Mouse (Mus musculus): Measurements from ENCODE around the gene Pknox1. TPM values are rescaled to one million over a fixed set of nuclear protein-coding genes. Genes with fewer than 3 reads are reported as not detected.

Pknox1 gene
- polyA plus RNA-seq, 1 experiment = 26.8 TPM

- Histone ChIP-seq H3K4me3 (replicated peaks; ENCODE audit: extremely low read depth, low read depth, low read length) (peak overlapping the region; percentile 88), H3K4me1 (ENCODE audit: control insufficient read depth, insufficient read depth, low read length) (peaks cover 21% of the 10 kb centered on the region)
- TF ChIP-seq POLR2A (IDR thresholded peaks at IDR 0.05; ENCODE audit: borderline replicate concordance, extremely low read depth, low read depth, low read length) = peak; percentile 19; the same call in 1 of the 2 replicates
- no peak for TF ChIP-seq CTCF (IDR thresholded peaks at IDR 0.05; ENCODE audit: insufficient read depth, low read length)
- under 1% methylated on average over 88 of the region's 88 CpGs for WGBS
- DNase-seq = peak; percentile 66
Measured at GRCm38 (mm10) chr17:31565141-31566056, 865 bp downstream of the Pknox1 start.

GRCm38 (mm10) chr17:31566276-31566675 is 1.7 kb downstream of the Pknox1 start:
- Histone ChIP-seq H3K4me1 (ENCODE audit: control insufficient read depth, insufficient read depth, low read length) (peaks cover 21% of the 10 kb centered on the region), H3K4me3 (replicated peaks; ENCODE audit: extremely low read depth, low read depth, low read length) (no peak overlapping the region)
- WGBS = 56% methylated on average over 6 of the region's 6 CpGs
- DNase-seq = no peak
- TF ChIP-seq POLR2A (IDR thresholded peaks at IDR 0.05; ENCODE audit: borderline replicate concordance, extremely low read depth, low read depth, low read length) (no peak), CTCF (IDR thresholded peaks at IDR 0.05; ENCODE audit: insufficient read depth, low read length) (no peak)

- TF ChIP-seq CTCF (IDR thresholded peaks at IDR 0.05; ENCODE audit: insufficient read depth, low read length) (no peak), POLR2A (IDR thresholded peaks at IDR 0.05; ENCODE audit: borderline replicate concordance, extremely low read depth, low read depth, low read length) (no peak)
- peaks cover 17% of the 10 kb centered on the region for H3K4me1 ChIP-seq (ENCODE audit: control insufficient read depth, insufficient read depth, low read length)
Measured at GRCm38 (mm10) chr17:31569756-31570155, 5.2 kb downstream of the Pknox1 start.

GRCm38 (mm10) chr17:31570321-31570925 is 5.9 kb downstream of the Pknox1 start:
- Histone ChIP-seq H3K4me3 (replicated peaks; ENCODE audit: extremely low read depth, low read depth, low read length) (no peak overlapping the region), H3K4me1 (ENCODE audit: control insufficient read depth, insufficient read depth, low read length) (peaks cover 17% of the 10 kb centered on the region)
- DNase-seq = no peak
- TF ChIP-seq CTCF (IDR thresholded peaks at IDR 0.05; ENCODE audit: insufficient read depth, low read length) = no peak
- WGBS = 73% methylated on average over 9 of the region's 9 CpGs

More at GRCm38 (mm10) chr17:31569756-31570155, 5.2 kb downstream of the Pknox1 start:
- no peak overlapping the region for H3K4me3 ChIP-seq (replicated peaks; ENCODE audit: extremely low read depth, low read depth, low read length)
- DNase-seq = no peak
- 88% methylated on average over 1 of the region's 1 CpGs for WGBS

- DNase-seq = no peak
- Histone ChIP-seq H3K4me3 (replicated peaks; ENCODE audit: extremely low read depth, low read depth, low read length) (no peak overlapping the region), H3K4me1 (ENCODE audit: control insufficient read depth, insufficient read depth, low read length) (peaks cover 10% of the 10 kb centered on the region)
- WGBS = 81% methylated on average over 5 of the region's 5 CpGs
- no peak for TF ChIP-seq CTCF (IDR thresholded peaks at IDR 0.05; ENCODE audit: insufficient read depth, low read length)
- TF ChIP-seq POLR2A (IDR thresholded peaks at IDR 0.05; ENCODE audit: borderline replicate concordance, extremely low read depth, low read depth, low read length) = no peak
Measured at GRCm38 (mm10) chr17:31571689-31572088, 7.2 kb downstream of the Pknox1 start.

- 77% methylated on average over 7 of the region's 7 CpGs for WGBS
- no peak for DNase-seq
- no peaks in the 10 kb centered on the region for H3K4me1 ChIP-seq (ENCODE audit: control insufficient read depth, insufficient read depth, low read length)
- no peak for TF ChIP-seq CTCF (IDR thresholded peaks at IDR 0.05; ENCODE audit: insufficient read depth, low read length)
- TF ChIP-seq POLR2A (IDR thresholded peaks at IDR 0.05; ENCODE audit: borderline replicate concordance, extremely low read depth, low read depth, low read length) = no peak
- H3K4me3 ChIP-seq (replicated peaks; ENCODE audit: extremely low read depth, low read depth, low read length) = no peak overlapping the region
Measured at GRCm38 (mm10) chr17:31574662-31575061, 10.1 kb downstream of the Pknox1 start.

- 64% methylated on average over 10 of the region's 10 CpGs for WGBS
- Histone ChIP-seq H3K4me1 (ENCODE audit: control insufficient read depth, insufficient read depth, low read length) (no peaks in the 10 kb centered on the region), H3K4me3 (replicated peaks; ENCODE audit: extremely low read depth, low read depth, low read length) (no peak overlapping the region)
- DNase-seq = no peak
- TF ChIP-seq CTCF (IDR thresholded peaks at IDR 0.05; ENCODE audit: insufficient read depth, low read length) (no peak), POLR2A (IDR thresholded peaks at IDR 0.05; ENCODE audit: borderline replicate concordance, extremely low read depth, low read depth, low read length) (no peak)
Measured at GRCm38 (mm10) chr17:31576394-31577175, 12.1 kb downstream of the Pknox1 start.

- 67% methylated on average over 3 of the region's 3 CpGs for WGBS
- no peak for DNase-seq
- Histone ChIP-seq H3K4me1 (ENCODE audit: control insufficient read depth, insufficient read depth, low read length) (no peaks in the 10 kb centered on the region), H3K4me3 (replicated peaks; ENCODE audit: extremely low read depth, low read depth, low read length) (no peak overlapping the region)
- TF ChIP-seq POLR2A (IDR thresholded peaks at IDR 0.05; ENCODE audit: borderline replicate concordance, extremely low read depth, low read depth, low read length) (no peak), CTCF (IDR thresholded peaks at IDR 0.05; ENCODE audit: insufficient read depth, low read length) (no peak)
Measured at GRCm38 (mm10) chr17:31580344-31580743, 15.8 kb downstream of the Pknox1 start.

- Histone ChIP-seq H3K4me1 (ENCODE audit: control insufficient read depth, insufficient read depth, low read length) (no peaks in the 10 kb centered on the region), H3K4me3 (replicated peaks; ENCODE audit: extremely low read depth, low read depth, low read length) (no peak overlapping the region)
- DNase-seq = no peak
- TF ChIP-seq CTCF (IDR thresholded peaks at IDR 0.05; ENCODE audit: insufficient read depth, low read length) (no peak), POLR2A (IDR thresholded peaks at IDR 0.05; ENCODE audit: borderline replicate concordance, extremely low read depth, low read depth, low read length) (no peak)
- WGBS = 77% methylated on average over 3 of the region's 3 CpGs
Measured at GRCm38 (mm10) chr17:31583185-31583584, 18.7 kb downstream of the Pknox1 start.
